Mouse (Mus musculus): Measurements from ENCODE around the gene Sipa1l1. TPM values are rescaled to one million over a fixed set of nuclear protein-coding genes. Genes with fewer than 3 reads are reported as not detected.
A peak's percentile ranks its signal among the peaks of the same experiment; 100 is the strongest.
"Not testable (repeated sequence)": the region's sequence is repeated elsewhere in the genome, so short reads cannot be mapped to it uniquely, and the experiment has no call there.

Gene Sipa1l1
- polyA plus RNA-seq, 1 experiment from 2014 or later, result 34.8 TPM

DNA sequence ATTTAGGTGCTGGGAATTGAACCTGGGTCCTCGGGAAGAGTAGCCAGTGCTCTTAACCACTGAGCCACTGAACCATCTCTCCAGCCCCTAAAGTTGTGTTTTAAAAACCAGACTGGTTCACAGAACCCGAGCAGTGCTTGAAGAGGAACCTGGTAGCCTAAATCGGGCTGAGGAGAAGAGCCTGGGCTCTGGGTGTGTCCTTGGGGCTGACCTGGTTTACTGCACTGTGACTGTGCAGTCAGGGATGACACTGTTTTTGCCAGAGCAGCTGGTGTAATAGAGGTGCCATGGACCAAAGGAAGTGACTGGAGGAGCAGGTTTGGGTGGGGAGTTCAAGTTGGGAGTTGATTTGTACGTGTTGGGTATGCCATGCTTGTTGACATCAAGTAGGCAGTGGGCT lies 10.5 kb downstream of the Sipa1l1 start:
- ATAC-seq (ENCODE audit: insufficient number of reproducible peaks, insufficient read depth, low FRiP score, low TSS enrichment, low read depth), result no peak
- no peak overlapping the region for H3K4me3 ChIP-seq
- H3K36me3 ChIP-seq, result peaks cover 24% of the 10 kb centered on the region
- H3K9me3 ChIP-seq, result 0 out of 2 replicates have a peak, but pooled peaks cover 8% of the 10 kb centered on the region
- H3K4me1 ChIP-seq, result peaks cover 6% of the 10 kb centered on the region
- H3K27ac ChIP-seq, result no peak overlapping the region
- no peak overlapping the region for H3K4me2 ChIP-seq
- no peak overlapping the region for H3K9ac ChIP-seq
- WGBS, result 85% methylated on average over 4 of the region's 4 CpGs
- H3K27me3 ChIP-seq, result no peaks in the 10 kb centered on the region

DNA sequence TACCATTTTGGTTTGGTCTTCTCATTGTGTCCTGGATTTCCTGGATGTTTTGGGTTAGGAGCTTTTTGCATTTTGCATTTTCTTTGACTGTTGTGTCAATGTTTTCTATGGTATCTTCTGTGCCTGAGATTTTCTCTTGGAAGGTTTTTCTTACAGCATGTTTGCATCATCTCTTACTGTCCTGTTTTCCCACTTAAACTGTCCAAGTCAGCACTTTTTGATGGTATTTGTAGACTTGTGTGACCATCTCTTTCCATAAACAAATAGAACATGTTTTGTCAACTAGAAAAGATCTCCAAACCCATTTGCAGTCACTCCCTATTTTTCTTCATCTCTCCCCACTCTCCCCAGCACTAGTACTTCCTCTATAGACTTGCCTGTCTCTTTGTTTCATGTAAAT lies 17.0 kb downstream of the Sipa1l1 start:
- H3K4me3 ChIP-seq; H3K4me2 ChIP-seq; ATAC-seq (ENCODE audit: insufficient number of reproducible peaks, insufficient read depth, low FRiP score, low TSS enrichment, low read depth); H3K9me3 ChIP-seq; H3K9ac ChIP-seq; H3K27me3 ChIP-seq; H3K27ac ChIP-seq: not testable (repeated sequence)
- Histone ChIP-seq H3K36me3 (peaks cover 23% of the 10 kb centered on the region), H3K4me1 (peaks cover 49% of the 10 kb centered on the region)

GRCm38 (mm10) chr12:82186740-82187139 lies 17.6 kb downstream of the Sipa1l1 start:
- H3K4me1 ChIP-seq, result peaks cover 52% of the 10 kb centered on the region
- 71% methylated on average over 3 of the region's 3 CpGs for WGBS
- ATAC-seq (ENCODE audit: insufficient number of reproducible peaks, insufficient read depth, low FRiP score, low TSS enrichment, low read depth), result no peak
- H3K4me3 ChIP-seq, result no peak overlapping the region
- H3K4me2 ChIP-seq, result no peak overlapping the region
- H3K9ac ChIP-seq, result no peak overlapping the region
- H3K9me3 ChIP-seq, result 0 out of 2 replicates have a peak, but pooled peaks cover 8% of the 10 kb centered on the region
- no peak overlapping the region for H3K27ac ChIP-seq
- H3K36me3 ChIP-seq, result peaks cover 17% of the 10 kb centered on the region
- H3K27me3 ChIP-seq, result no peaks in the 10 kb centered on the region

DNA sequence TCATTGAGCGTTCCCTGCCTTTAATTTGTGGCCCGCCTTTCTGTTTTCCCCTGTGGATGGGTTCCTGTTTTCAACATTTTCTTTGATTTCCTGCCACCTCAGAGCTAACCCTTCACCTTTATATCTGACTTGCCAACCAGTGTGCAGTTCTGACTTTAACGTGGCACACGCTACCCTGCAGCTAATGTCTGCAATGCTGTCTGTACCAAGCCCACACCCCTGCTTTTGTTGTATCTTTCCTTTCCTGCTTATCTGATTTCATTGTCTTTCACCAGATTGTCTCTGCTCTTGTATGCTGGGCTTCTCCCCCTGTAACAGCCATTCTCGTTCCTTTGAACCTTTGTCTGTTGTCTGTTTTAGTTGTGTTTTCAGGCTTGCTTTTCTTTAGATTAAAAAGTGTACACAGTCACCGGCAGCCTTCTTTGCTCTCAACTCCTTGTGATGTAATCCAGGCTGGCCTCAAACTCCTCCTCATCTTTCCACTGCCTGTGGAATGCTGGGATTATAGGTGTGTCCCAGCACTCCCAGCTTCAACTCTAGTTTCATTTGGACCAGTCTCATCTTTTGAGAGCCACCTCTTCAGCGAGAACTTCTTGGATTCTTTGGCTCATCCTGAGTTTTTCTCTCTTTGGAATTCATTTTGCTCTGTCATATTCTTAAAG lies 18.2 kb downstream of the Sipa1l1 start:
- Histone ChIP-seq H3K4me3 (no peak overlapping the region), H3K27ac (no peak overlapping the region; the same call in 1 of the 2 replicates), H3K36me3 (peaks cover 12% of the 10 kb centered on the region), H3K27me3 (no peaks in the 10 kb centered on the region), H3K4me1 (peaks cover 54% of the 10 kb centered on the region), H3K4me2 (no peak overlapping the region), H3K9ac (no peak overlapping the region), H3K9me3 (0 out of 2 replicates have a peak, but pooled peaks cover 2% of the 10 kb centered on the region)
- ATAC-seq (ENCODE audit: insufficient number of reproducible peaks, insufficient read depth, low FRiP score, low TSS enrichment, low read depth), result no peak
- WGBS, result 51% methylated on average over 7 of the region's 7 CpGs

DNA sequence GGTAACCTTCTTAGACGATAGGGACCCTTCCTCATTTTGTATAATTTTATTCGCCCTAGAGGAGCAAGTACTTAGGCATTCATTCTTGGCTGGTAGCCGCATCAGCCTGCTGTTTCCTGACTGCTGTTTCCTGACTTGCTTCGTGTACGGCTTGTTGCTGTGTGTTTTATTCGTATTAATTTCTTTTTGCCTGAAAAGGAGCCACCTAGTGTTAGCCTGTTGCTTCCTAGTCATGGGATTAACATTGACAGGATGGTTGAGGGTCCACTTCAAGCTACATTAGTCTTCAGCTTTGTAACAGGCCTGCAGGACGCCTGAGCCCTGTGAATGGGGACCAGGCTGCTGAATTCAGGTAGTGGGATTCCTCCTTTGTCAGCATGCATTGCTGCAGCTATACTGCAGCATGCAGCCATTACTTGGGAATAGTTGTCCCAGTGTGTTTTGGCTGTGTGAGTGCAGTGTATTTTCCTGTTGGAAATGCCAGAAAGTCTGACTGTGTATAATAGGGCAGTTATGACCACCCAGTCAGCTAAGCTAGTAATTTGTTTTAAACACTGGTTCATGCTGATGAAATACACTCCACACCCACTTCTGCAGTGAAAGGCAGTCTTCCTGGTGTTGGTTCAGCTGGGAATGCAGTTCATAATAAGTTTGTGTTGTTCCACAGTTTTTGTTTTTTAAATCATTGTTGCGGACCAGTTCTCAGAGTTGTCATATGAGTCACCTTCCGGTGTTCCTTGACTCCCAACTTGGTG lies 19.4 kb downstream of the Sipa1l1 start:
- Histone ChIP-seq H3K27ac (peak overlapping the region; percentile 69), H3K27me3 (no peaks in the 10 kb centered on the region), H3K36me3 (0 out of 2 replicates have a peak, but pooled peaks cover 3% of the 10 kb centered on the region), H3K4me1 (peaks cover 66% of the 10 kb centered on the region), H3K9me3 (no peaks in the 10 kb centered on the region), H3K4me3 (no peak overlapping the region), H3K9ac (0 out of 2 replicates have a peak overlapping the region, but pooled peaks have one; percentile 27), H3K4me2 (peak overlapping the region; percentile 35)
- ATAC-seq (ENCODE audit: insufficient number of reproducible peaks, insufficient read depth, low FRiP score, low TSS enrichment, low read depth), result no peak
- WGBS, result 43% methylated on average over 9 of the region's 9 CpGs

- 7% methylated on average over 6 of the region's 6 CpGs for WGBS
- peak overlapping the region; percentile 69 for H3K27ac ChIP-seq
- peak overlapping the region; percentile 35 for H3K4me2 ChIP-seq
- H3K4me3 ChIP-seq, result no peak overlapping the region
- no peak overlapping the region for H3K9ac ChIP-seq
- 0 out of 2 replicates have a peak, but pooled peaks cover 3% of the 10 kb centered on the region for H3K36me3 ChIP-seq
- no peaks in the 10 kb centered on the region for H3K27me3 ChIP-seq
- peaks cover 69% of the 10 kb centered on the region for H3K4me1 ChIP-seq
- no peaks in the 10 kb centered on the region for H3K9me3 ChIP-seq
- peak; percentile 78; the same call in 1 of the 2 replicates for ATAC-seq (ENCODE audit: insufficient number of reproducible peaks, insufficient read depth, low FRiP score, low TSS enrichment, low read depth)
These were observed 20.1 kb downstream of the Sipa1l1 start for GRCm38 (mm10) chr12:82189076-82189675.

- ATAC-seq (ENCODE audit: insufficient number of reproducible peaks, insufficient read depth, low FRiP score, low TSS enrichment, low read depth), result no peak
- H3K4me1 ChIP-seq, result peaks cover 73% of the 10 kb centered on the region
- peak overlapping the region; percentile 69; the same call in 1 of the 2 replicates for H3K27ac ChIP-seq
- H3K9me3 ChIP-seq, result no peaks in the 10 kb centered on the region
- peak overlapping the region; percentile 35 for H3K4me2 ChIP-seq
- 71% methylated on average over 16 of the region's 16 CpGs for WGBS
- H3K9ac ChIP-seq, result no peak overlapping the region
- no peaks in the 10 kb centered on the region for H3K36me3 ChIP-seq
- no peaks in the 10 kb centered on the region for H3K27me3 ChIP-seq
- H3K4me3 ChIP-seq, result no peak overlapping the region
These were observed 20.8 kb downstream of the Sipa1l1 start for GRCm38 (mm10) chr12:82189715-82190581.

- Histone ChIP-seq H3K27me3 (no peaks in the 10 kb centered on the region), H3K4me2 (no peak overlapping the region), H3K4me3 (no peak overlapping the region), H3K36me3 (no peaks in the 10 kb centered on the region), H3K27ac (no peak overlapping the region), H3K9ac (no peak overlapping the region), H3K4me1 (peaks cover 74% of the 10 kb centered on the region), H3K9me3 (no peaks in the 10 kb centered on the region)
- ATAC-seq (ENCODE audit: insufficient number of reproducible peaks, insufficient read depth, low FRiP score, low TSS enrichment, low read depth), result no peak
- WGBS, result 86% methylated on average over 16 of the region's 16 CpGs
These were observed 21.5 kb downstream of the Sipa1l1 start for GRCm38 (mm10) chr12:82190582-82190965.

DNA sequence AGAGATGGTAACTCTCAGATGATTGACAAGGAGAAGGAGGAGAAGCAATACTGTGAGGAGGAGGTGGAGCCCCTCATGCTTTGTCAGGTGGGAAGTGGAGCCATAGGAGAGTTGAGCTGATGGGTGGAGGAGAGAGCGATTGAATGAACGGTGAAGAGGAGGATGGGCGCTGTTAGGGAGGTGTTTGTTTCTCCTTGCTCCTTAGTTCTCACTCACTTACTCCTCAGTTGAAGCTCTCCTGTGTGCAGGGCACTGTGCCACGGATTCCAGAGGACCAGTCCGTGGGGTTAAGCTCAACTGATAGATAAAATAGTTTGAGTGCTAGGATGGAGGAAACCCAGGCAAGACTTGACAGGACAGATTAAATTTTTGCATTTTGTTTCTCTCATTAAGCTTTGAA lies 22.6 kb downstream of the Sipa1l1 start:
- Histone ChIP-seq H3K4me3 (no peak overlapping the region), H3K4me1 (peaks cover 78% of the 10 kb centered on the region), H3K27me3 (no peaks in the 10 kb centered on the region), H3K27ac (no peak overlapping the region), H3K9ac (no peak overlapping the region), H3K36me3 (no peaks in the 10 kb centered on the region), H3K9me3 (no peaks in the 10 kb centered on the region), H3K4me2 (no peak overlapping the region)
- ATAC-seq (ENCODE audit: insufficient number of reproducible peaks, insufficient read depth, low FRiP score, low TSS enrichment, low read depth), result no peak
- WGBS, result 85% methylated on average over 5 of the region's 5 CpGs

- no peak overlapping the region for H3K4me3 ChIP-seq
- WGBS, result 90% methylated on average over 4 of the region's 4 CpGs
- ATAC-seq (ENCODE audit: insufficient number of reproducible peaks, insufficient read depth, low FRiP score, low TSS enrichment, low read depth), result no peak
- no peak overlapping the region for H3K9ac ChIP-seq
- no peak overlapping the region for H3K27ac ChIP-seq
- H3K27me3 ChIP-seq, result no peaks in the 10 kb centered on the region
- H3K9me3 ChIP-seq, result no peaks in the 10 kb centered on the region
- peaks cover 78% of the 10 kb centered on the region for H3K4me1 ChIP-seq
- H3K4me2 ChIP-seq, result no peak overlapping the region
- H3K36me3 ChIP-seq, result no peaks in the 10 kb centered on the region
These were observed 23.5 kb downstream of the Sipa1l1 start for GRCm38 (mm10) chr12:82192641-82193054.

DNA sequence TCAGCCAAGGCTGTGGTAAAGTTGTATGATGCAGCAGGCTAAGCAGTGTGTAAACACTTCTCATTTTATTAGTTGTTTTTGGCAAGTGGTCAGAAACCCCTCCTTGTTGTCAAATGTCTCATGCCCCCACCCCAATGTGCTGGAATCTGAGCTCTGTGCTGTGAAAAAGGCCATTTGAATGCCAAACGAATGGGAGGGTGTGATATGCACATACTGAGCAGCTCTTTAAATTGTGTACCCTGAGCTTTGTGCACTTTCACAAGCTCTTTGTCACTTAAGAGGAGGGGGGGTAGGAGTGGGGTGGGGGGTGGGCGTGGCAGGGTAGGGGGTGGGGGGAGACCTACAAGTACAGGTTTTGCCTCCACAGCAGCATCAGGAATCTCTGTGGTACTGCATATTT lies 24.4 kb downstream of the Sipa1l1 start:
- Histone ChIP-seq H3K9me3 (no peaks in the 10 kb centered on the region), H3K4me3 (no peak overlapping the region), H3K27me3 (no peaks in the 10 kb centered on the region), H3K4me2 (no peak overlapping the region), H3K4me1 (peaks cover 76% of the 10 kb centered on the region), H3K36me3 (no peaks in the 10 kb centered on the region), H3K27ac (no peak overlapping the region; the same call in 1 of the 2 replicates), H3K9ac (no peak overlapping the region)
- no peak for ATAC-seq (ENCODE audit: insufficient number of reproducible peaks, insufficient read depth, low FRiP score, low TSS enrichment, low read depth)
- 73% methylated on average over 2 of the region's 2 CpGs for WGBS
